Mouse (Mus musculus) cortical plate, adult 2 months (tissue): ENCODE data around the gene Ahsg. TPM values are rescaled to one million over a fixed set of nuclear protein-coding genes. Genes with fewer than 3 reads are reported as not detected.

Experiments used
- H3K27ac ChIP-seq: fragments of 200-500 bp; 2 replicates; pipeline ENCODE4 v1.5.1; 2012; ENCODE audit warnings: low read length, control low read depth, inconsistent platforms; ENCODE audit not compliant: insufficient read depth
- H3K4me1 ChIP-seq: fragments of 200-500 bp; 2 replicates; pipeline ENCODE4 v1.6.1; 2011; ENCODE audit warnings: low read length; ENCODE audit not compliant: control insufficient read depth, insufficient read depth
- H3K4me3 ChIP-seq: fragments of 200-500 bp; 2 replicates; pipeline ENCODE4 v1.5.1; 2011; ENCODE audit warnings: mild to moderate bottlenecking, low read length, control low read depth; ENCODE audit not compliant: insufficient read depth
- CTCF ChIP-seq: fragments of 200-500 bp; IDR thresholded peaks from 2 replicates; pipeline ENCODE4 v1.5.1; 2011; ENCODE audit warnings: mild to moderate bottlenecking, control low read depth, low read length; ENCODE audit not compliant: insufficient read depth; ENCODE audit errors: extremely low read depth
- POLR2A ChIP-seq: fragments of 200-500 bp; IDR thresholded peaks from 2 replicates; pipeline ENCODE4 v1.6.1; 2011; ENCODE audit warnings: mild to moderate bottlenecking, low read length, control low read depth; ENCODE audit not compliant: insufficient read depth; ENCODE audit errors: extremely low read depth
- polyA plus RNA-seq: library from polyadenylated mRNA; depleted of rRNA; stranded (reverse); fragments of >200 nt; gene quantifications from 2 replicates; pipeline ENCODE4 v1.2.3, GENCODE M21; 2012

Ahsg gene
- polyA plus RNA-seq, 1 experiment, result not detected

DNA sequence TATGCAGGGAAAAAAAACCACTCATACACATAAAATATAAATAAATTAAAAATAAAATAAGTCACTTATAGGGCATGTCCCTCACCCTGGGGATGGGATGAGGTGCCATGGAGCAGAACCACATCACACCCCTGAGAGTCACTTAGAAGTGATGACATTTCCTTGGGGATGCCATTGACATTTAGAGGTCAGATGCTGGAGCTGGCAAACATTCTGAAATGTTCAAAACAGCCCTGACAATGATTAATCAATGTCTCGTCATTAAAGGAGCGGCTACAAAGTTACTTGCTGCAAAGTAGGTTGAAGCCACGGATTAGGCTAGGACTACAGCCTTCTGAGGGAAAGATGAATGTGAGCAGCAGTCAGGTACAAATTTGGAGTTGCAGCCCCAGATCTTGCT, 10.2 kb downstream of the Ahsg start:
- TF ChIP-seq CTCF (no peak), POLR2A (no peak)
- Histone ChIP-seq H3K27ac (no peak overlapping the region), H3K4me3 (no peak overlapping the region), H3K4me1 (no peaks in the 10 kb centered on the region)

DNA sequence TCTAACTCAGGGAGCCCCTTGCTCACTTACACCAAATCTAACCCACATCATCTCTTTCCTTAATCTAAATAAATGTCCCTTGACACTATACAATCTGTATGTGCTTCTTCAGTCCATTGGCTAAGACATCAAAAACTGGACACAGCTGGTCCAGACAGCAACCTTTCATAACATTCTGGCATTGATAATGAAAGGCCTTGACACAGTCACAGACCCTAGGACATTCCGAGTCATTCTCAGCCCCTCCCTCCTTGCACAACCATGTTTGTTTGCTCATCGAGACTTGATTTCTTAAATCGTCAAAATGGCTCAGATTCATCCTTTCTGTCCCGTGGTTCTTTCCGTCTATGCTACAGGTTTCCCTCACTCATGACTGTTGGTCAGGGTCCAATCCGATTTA, 18.2 kb downstream of the Ahsg start:
- Histone ChIP-seq H3K4me1 (no peaks in the 10 kb centered on the region), H3K4me3 (no peak overlapping the region)
- no peak for TF ChIP-seq CTCF

DNA sequence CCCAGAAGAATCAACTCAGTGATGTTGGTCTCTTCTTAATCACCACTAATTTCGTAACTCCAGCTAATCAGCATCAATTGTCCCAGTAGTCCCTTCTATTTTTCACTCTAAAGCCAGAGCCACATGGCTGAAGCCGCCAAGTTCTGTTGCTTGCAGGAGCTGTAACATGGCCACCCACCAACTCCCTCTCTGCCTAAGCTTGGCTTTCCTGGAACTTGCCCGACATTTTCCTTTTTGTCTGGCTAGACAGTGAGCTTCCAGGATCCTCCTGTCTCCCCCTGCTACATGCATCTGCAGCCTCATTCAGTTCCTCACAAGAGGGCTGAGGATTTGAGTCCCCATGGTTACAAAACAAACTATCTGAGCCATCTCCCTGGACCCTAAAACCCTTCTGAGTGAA, 20.9 kb downstream of the Ahsg start:
- Histone ChIP-seq H3K4me3 (no peak overlapping the region), H3K27ac (no peak overlapping the region)
- TF ChIP-seq CTCF (no peak), POLR2A (no peak)

More for the DNA sequence above, 18.2 kb downstream of the Ahsg start:
- H3K27ac ChIP-seq, result no peak overlapping the region

DNA sequence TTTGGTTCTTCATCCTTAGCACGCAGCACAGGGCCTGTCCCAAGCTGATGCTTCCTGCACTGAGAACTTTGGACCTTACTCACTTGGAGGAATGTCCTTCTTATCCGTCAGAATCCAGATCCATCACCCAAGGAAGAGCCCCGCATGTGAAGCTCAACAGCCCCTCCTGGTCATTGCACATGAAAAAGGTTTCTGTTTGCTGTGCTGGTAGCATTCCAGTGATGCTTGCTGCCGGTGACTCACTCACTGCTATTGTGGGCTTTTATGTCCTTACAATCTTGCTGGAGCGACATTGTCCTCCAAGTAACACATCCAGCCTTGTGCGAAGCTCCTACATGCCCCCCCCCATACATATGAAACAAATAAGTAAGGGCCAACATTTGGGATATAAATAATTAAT, 21.8 kb downstream of the Ahsg start:
- Histone ChIP-seq H3K27ac (no peak overlapping the region), H3K4me3 (no peak overlapping the region), H3K4me1 (no peaks in the 10 kb centered on the region)
- TF ChIP-seq CTCF, result no peak
- TF ChIP-seq POLR2A, result no peak

More for the DNA sequence above, 20.9 kb downstream of the Ahsg start:
- H3K4me1 ChIP-seq, result no peaks in the 10 kb centered on the region

DNA sequence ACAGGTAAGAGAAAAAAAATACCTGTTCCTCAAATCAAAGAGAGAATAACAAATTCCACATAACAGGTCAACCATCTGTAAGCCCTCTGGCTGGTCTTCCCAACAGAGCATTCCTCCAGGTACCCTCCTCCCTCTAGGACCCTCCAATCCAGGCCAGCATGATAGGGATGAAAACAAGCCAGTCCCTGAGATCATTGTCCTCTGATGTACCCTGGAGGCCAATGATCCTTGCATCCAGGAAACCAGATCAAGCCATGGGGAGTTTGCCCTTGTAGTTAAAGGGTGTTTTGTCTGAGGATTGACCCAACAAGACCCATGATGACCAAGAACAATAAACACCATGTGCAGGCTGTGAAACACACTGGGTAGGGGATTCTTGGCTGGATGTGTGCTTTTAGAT, 23.2 kb downstream of the Ahsg start:
- Histone ChIP-seq H3K4me3 (no peak overlapping the region), H3K27ac (no peak overlapping the region), H3K4me1 (no peaks in the 10 kb centered on the region)
- TF ChIP-seq POLR2A (no peak), CTCF (no peak)

DNA sequence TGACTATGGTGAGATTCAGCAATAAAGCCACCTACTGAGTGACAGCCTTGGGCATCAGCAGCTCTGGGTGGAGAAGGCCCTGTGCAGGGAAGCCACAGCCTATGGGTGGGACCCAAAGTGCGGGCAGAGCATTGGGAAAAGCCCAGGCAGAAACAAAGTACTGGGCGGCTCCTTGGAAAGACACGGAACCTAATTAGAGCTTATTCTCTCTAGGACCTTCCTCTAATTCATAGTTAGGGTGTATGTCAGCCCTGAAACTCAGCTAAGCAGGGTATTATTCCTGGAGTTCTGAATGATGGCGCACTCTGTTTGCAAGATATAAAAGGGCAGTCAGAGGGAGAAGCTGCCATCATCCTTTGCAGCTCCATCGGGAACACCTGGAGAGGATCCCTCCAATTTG, 27.0 kb downstream of the Ahsg start, which contains the start of gene Fetub:
Gene Fetub, plus strand, starts transcription at position 301 of the 400 bp plus-strand sequence.
- Histone ChIP-seq H3K27ac (no peak within 1 kb of the TSS), H3K4me1 (no peaks in the 10 kb centered on the region), H3K4me3 (no peak within 1 kb of the TSS)
- TF ChIP-seq POLR2A, result no peak

DNA sequence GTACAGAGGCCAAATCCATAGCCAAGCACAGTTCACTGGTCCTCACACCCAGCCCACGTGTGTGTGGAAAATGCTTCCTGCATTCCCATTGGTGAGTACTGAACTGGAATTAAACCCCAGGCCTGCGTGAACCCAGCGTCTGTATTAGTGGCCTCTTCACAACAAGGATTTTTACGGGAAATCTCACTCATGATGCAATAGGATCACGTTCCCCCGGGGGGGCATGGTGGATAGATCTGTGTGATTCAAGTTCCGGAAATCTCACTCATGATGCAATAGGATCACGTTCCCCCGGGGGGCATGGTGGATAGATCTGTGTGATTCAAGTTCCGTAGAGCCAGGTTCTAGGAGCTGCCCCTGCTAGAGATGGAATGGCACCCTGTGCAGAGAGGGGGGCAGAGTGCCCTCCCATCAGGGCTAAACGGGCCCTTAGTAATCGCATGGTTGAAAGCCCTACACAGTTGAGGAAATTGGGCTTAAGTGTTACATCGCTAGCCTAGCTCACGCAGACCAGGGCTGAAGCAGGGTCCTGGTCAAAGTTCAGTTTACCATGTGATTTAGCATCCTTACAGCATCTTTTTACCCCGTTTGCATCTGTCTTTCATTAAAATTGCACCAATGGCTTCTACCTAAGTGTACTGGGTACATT, 27.7 kb downstream of the Ahsg start:
- TF ChIP-seq POLR2A, result no peak
- TF ChIP-seq CTCF, result no peak
- Histone ChIP-seq H3K27ac (no peak overlapping the region), H3K4me3 (no peak overlapping the region), H3K4me1 (no peaks in the 10 kb centered on the region)

DNA sequence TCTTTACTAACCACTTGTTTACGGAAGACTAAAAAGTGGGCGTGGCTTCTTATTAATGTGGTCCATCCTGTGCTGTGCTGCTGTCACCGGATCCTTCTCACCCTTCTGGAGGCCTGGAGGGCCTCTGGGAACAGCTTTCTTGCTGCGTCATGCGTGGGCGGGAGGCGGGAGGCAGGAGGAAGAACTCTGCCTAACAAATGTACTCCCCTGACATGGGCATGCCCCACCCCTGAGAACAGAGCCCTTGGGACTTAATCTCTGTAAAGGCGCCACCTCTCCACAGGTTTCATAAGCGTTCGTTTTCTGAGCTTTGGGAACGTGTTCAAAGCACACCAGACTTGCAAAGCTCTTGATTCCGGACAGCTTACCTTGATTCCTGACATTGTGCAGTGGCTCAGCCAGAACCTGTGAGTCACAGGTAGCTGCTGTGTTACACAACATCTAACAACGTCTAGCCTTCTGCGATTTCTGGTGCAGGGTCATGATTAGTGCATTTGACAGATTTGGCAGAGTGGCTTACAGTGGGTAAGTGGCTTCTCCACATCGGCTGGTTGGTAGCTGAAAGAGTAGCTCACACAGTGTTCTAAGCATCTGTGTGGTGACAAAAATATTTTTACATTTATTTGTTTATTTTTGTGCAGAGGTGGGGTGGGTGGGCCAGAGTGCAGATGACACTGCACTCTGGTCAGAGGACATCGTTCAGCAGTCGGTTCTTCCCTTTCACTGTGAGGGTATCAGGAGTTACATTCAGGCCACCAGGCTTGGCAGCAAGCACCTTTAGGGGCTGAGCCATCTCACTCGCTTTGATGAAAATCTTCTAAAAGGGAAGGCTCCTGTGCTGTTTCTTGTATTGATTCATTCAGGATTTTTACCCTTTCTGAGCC, 29.1 kb downstream of the Ahsg start:
- H3K4me3 ChIP-seq, result no peak overlapping the region
- TF ChIP-seq CTCF (no peak), POLR2A (no peak)
- H3K27ac ChIP-seq, result no peak overlapping the region
- H3K4me1 ChIP-seq, result no peaks in the 10 kb centered on the region

DNA sequence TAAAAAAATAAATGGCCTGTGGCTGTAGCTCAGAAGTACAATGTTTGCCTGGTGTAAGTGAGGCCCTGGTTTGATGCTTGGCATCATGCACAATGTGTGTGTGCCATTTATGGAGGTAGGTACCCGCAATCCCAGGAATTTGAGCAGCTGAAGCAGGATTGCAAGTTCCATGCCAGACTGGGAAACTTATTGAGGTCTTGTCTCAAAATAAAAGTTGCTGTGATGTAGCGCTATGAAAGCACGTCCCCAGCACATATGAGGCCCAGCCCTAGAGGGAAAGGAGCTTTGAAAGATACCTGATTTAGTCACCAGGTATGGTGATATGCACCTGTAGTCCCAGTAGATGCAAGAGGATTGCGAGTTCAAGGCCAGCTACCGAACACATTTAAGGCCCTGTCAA, 30.7 kb downstream of the Ahsg start:
- Histone ChIP-seq H3K4me1 (no peaks in the 10 kb centered on the region), H3K27ac (no peak overlapping the region), H3K4me3 (no peak overlapping the region)
- no peak for TF ChIP-seq CTCF
- TF ChIP-seq POLR2A, result no peak

DNA sequence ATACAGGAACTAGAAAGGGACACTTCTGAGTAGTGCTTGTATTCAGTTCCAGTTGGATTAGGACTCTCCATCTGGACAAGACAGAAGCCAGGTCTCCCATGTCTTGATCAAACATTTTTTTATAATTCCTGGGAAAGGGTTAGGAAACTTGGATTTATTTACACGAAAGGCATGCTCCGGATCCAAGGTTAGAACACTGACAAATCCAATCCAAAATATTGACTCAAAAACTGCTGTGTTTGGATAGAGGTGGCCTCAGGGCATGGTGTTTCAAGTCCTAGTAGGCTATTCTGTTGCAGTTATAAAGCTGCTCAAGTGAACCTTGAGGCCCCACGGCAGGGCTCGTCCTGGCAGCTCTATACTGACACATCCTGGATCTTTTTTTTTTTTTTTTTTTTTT, 31.4 kb downstream of the Ahsg start:
- H3K27ac ChIP-seq, result no peak overlapping the region
- TF ChIP-seq POLR2A (no peak), CTCF (no peak)
- H3K4me3 ChIP-seq, result no peak overlapping the region
- H3K4me1 ChIP-seq, result no peaks in the 10 kb centered on the region
